Mouse (Mus musculus): Measurements from ENCODE around the gene Rbpj.

Rbpj gene

GRCm38 (mm10) chr5:53469098-53469776 is 3.3 kb downstream of the Rbpj start:
- DNase-seq (ENCODE audit: low spot score) = no peak

DNA sequence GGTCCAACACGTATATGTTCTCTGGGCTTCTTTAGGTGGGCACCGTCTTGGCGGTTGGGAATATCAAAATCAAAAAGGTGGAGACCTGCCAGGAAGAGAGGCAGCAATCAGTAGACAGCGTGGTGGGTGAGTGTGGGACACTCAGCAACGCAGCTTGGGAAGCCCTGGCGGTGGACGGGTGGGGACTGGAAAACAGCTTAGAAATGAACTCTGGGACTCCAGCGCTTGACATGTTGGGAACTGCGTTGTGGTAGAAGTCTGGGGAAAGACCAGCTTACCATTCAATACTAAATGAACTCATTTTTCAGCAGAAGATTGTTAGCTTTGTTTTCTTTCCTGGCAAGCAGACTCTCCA is 3.8 kb downstream of the Rbpj start:
- no peak for DNase-seq (ENCODE audit: low spot score)

DNA sequence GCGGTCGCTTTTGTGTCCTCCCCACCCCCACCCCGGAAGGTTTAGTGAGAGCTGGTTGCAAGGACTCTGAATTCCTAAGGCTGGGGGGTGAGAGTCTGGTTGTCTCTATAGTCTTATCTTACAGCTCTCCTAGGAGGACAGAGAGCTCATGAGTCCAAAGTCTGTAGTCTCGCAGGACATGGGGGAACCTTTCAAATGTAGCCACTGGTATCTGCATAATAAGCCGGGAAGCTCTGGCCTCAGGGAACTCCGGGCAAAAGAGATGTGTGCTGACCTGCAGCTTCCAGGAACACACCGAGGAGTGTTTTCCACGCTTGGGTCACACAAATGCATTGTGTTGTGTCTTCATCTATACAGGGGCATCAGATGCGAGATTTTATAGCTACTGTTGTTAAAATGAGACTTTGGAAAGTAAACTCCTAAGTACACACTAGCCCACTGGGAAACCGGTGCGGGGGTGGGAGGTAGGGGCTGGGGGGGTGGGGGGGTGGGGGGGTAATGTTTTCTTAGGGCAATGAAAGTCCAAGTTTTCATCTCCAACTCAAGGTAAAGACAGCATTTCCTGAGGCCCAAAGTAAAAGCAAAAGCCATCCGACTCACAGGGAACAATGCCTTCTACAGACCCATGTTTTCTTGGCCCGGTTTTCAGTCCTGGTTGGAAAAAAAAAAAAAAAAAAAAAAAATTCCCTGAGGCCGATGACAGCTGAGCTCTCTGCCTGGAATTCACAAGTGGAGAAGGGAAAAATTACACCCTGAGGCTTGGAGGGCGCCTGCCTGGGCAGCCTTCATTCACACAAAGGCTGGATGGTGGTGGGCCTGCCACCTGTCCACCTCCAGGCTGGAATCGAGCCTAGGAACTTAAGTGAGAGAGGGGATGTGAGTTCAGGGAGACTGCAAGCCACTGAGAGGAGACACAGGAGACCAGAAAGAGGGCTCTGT is 4.5 kb downstream of the Rbpj start:
- peak; percentile 76 for DNase-seq (ENCODE audit: low spot score)

DNA sequence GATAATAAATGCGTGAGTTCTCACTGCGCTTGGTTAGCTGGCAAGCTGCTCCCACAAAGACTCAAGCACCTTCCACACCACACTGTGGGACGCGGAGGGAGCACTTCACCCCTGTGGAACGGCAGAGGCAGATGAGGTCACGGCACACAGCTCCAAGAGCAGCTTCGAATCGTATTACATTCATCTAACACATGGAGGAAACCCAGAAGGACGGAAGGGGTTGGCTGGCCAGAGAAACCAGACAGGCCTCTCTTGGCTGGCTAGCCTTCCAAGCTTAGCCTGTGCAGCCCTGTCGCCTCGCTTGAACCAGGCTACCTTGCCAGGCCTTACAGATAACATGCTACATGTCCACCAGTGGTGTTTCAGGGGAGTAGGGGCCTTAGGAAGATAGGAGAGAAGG is 6.5 kb downstream of the Rbpj start:
- DNase-seq (ENCODE audit: low spot score) = no peak

GRCm38 (mm10) chr5:53479161-53479560 is 13.2 kb downstream of the Rbpj start:
- DNase-seq (ENCODE audit: low spot score) = no peak

GRCm38 (mm10) chr5:53479891-53480290 is 13.9 kb downstream of the Rbpj start:
- no peak for DNase-seq (ENCODE audit: low spot score)

DNA sequence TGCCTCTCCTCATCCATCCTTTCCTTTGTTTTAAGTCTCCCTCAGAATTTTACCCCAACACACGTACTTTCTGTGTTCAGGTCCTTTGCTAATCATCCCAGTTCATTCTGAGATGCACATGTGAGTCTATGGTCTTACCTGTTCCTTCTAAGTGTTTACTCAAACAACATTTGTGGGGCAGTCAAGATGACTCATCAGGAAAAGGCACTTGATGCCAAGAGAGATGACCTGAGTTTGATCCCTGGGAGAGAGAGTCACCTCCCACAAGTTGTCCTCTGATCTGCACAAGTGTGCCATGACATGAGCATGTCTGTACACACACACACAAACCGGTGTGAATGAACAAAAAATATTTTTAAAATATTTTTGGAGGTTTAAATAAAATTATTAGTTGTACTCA is 15.1 kb downstream of the Rbpj start:
- no peak for DNase-seq (ENCODE audit: low spot score)

DNA sequence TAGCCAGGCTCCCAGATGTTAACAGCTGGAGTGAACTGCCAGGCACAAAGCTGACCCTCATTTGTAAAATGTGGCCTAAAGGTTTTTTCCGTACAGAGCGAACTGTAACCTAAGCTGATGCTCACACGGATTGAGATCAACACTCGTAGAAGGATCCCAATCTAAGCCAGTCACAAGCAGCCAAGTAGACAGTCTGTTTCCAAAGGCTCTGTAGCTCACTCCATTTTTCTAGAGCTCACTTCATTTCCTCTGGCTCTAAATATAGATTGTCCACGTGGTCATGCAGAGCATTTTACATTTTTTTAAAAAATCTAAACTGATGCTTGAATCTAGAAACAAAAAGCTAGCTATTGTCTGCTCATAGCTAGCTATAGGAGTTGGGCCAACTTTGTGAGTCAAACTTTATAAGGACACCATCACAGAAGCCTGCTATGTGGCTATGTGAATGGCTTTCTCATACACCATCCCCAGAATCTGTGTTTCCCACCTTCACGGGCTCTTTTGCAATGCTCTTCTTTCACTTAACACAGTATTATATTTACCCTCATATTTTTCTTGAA is 19.2 kb downstream of the Rbpj start:
- no peak for DNase-seq (ENCODE audit: low spot score)

GRCm38 (mm10) chr5:53485934-53486475 is 20.1 kb downstream of the Rbpj start:
- no peak for DNase-seq (ENCODE audit: low spot score)

- no peak for DNase-seq (ENCODE audit: low spot score)
Measured at GRCm38 (mm10) chr5:53486966-53487592, 21.1 kb downstream of the Rbpj start.

GRCm38 (mm10) chr5:53490697-53491099 is 24.7 kb downstream of the Rbpj start:
- peak; percentile 10 for DNase-seq (ENCODE audit: low spot score)

DNA sequence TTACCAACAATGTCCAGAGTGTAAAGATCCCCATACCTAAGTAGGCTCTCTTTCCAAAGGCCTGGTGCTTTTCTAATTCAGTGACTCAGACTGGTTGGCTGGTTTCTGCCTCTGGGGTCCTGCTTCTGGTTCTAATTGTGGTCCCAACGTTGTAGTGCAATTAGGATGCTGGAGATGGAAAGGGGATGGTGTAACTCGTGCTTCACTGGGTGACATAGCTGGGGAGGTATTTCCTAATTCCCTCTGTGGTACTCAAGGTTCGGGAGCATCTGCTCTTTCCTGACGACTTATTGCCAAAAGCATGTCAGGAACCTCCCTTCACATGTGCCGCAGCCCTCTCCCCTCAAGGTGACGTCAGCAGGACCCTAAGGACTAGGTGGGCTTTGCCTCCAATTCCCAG is 27.8 kb downstream of the Rbpj start:
- DNase-seq (ENCODE audit: low spot score) = no peak

GRCm38 (mm10) chr5:53494536-53495159 is 28.7 kb downstream of the Rbpj start:
- DNase-seq (ENCODE audit: low spot score) = no peak

- peak; percentile 74 for DNase-seq (ENCODE audit: low spot score)
Measured at GRCm38 (mm10) chr5:53496846-53497549, 31.0 kb downstream of the Rbpj start.

GRCm38 (mm10) chr5:53499571-53499970 is 33.6 kb downstream of the Rbpj start:
- no peak for DNase-seq (ENCODE audit: low spot score)

GRCm38 (mm10) chr5:53500509-53501145 is 34.7 kb downstream of the Rbpj start:
- DNase-seq (ENCODE audit: low spot score) = no peak

DNA sequence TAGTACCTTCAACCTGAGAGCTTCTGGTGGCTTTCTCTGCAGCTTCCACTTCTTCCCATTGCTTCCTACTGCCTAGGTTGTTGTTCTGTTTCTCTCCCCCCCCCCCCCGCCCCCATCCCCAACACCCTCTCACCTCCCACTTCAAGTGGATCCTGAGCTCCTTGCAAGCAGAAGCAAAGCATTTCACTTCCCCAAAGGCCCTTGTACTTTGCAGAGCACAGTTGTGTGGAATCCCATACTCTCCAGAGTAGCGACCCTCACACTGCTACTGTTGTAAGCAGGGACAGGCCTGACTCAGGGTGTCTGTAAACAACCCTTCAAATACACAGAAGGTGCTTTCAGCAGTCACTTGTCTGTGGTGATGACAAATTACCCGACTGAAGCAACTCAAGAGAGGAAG is 37.3 kb downstream of the Rbpj start:
- no peak for DNase-seq (ENCODE audit: low spot score)

DNA sequence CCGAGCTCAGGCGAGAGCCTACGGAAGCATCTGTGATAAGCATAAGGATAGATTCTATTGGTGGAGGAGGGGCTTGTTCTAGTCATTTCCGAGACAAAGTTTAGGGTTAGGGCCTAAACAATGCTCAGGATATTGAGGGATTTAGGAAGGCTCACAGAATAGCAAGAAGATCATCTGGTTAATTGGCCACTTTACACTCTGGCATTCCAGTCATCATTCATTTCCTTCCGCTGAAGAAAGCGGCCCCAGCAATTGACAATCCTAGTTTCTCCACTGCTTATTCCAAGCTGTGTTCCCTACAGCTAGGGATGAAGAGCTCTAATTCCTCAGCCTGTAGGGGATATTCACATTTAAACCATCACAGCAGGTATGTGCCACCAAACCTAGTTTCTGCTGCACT is 39.8 kb downstream of the Rbpj start:
- no peak for DNase-seq (ENCODE audit: low spot score)

GRCm38 (mm10) chr5:53507371-53507770 is 41.4 kb downstream of the Rbpj start:
- DNase-seq (ENCODE audit: low spot score) = no peak

- peak; percentile 63 for DNase-seq (ENCODE audit: low spot score)
Measured at GRCm38 (mm10) chr5:53509465-53509864, 43.5 kb downstream of the Rbpj start.

- DNase-seq (ENCODE audit: low spot score) = no peak
Measured at GRCm38 (mm10) chr5:53509927-53510326, 44.0 kb downstream of the Rbpj start.

Data from adipocyte (in vitro differentiated cells).